Mouse (Mus musculus) ES-CJ7 (cell line): ENCODE data around the gene Rab3b.
A peak's percentile ranks its signal among the peaks of the same experiment; 100 is the strongest.

ENCODE experiments used
- DNase-seq: peaks from one replicate; pipeline ENCODE4 v3.0.0; 2011; ENCODE audit warnings: low read depth, low spot score

Rab3b gene

GRCm38 (mm10) chr4:108890876-108891275, 12.0 kb downstream of the Rab3b start:
- DNase-seq = no peak

- DNase-seq = peak; percentile 49
These were observed 21.6 kb downstream of the Rab3b start for GRCm38 (mm10) chr4:108900421-108900820.

- peak; percentile 89 for DNase-seq
These were observed 24.0 kb downstream of the Rab3b start for GRCm38 (mm10) chr4:108902886-108903285.

- DNase-seq = peak; percentile 65
These were observed 24.5 kb downstream of the Rab3b start for GRCm38 (mm10) chr4:108903346-108903745.

GRCm38 (mm10) chr4:108904076-108904475, 25.2 kb downstream of the Rab3b start:
- DNase-seq = no peak

- no peak for DNase-seq
These were observed 25.9 kb downstream of the Rab3b start for GRCm38 (mm10) chr4:108904790-108905189.

- no peak for DNase-seq
These were observed 27.0 kb downstream of the Rab3b start for GRCm38 (mm10) chr4:108905859-108906258.

- DNase-seq = no peak
These were observed 28.6 kb downstream of the Rab3b start for GRCm38 (mm10) chr4:108907475-108907874.

GRCm38 (mm10) chr4:108909872-108910425, 31.1 kb downstream of the Rab3b start:
- DNase-seq = no peak

- no peak for DNase-seq
These were observed 33.0 kb downstream of the Rab3b start for GRCm38 (mm10) chr4:108911866-108912265.

- no peak for DNase-seq
These were observed 34.3 kb downstream of the Rab3b start for GRCm38 (mm10) chr4:108913180-108913579.

GRCm38 (mm10) chr4:108914391-108914790, 35.5 kb downstream of the Rab3b start:
- DNase-seq = no peak

GRCm38 (mm10) chr4:108915101-108915500, 36.2 kb downstream of the Rab3b start:
- DNase-seq = no peak

GRCm38 (mm10) chr4:108917654-108918053, 38.8 kb downstream of the Rab3b start:
- no peak for DNase-seq

- peak; percentile 50 for DNase-seq
These were observed 49.1 kb downstream of the Rab3b start for GRCm38 (mm10) chr4:108927945-108928344.

GRCm38 (mm10) chr4:108933163-108933562, 54.3 kb downstream of the Rab3b start:
- no peak for DNase-seq

GRCm38 (mm10) chr4:108934856-108935255, 56.0 kb downstream of the Rab3b start:
- DNase-seq = no peak

GRCm38 (mm10) chr4:108937848-108938771, 59.2 kb downstream of the Rab3b start:
- DNase-seq = no peak

GRCm38 (mm10) chr4:108940681-108941473, 62.0 kb downstream of the Rab3b start:
- DNase-seq = no peak

GRCm38 (mm10) chr4:108942171-108942570, 63.3 kb downstream of the Rab3b start:
- no peak for DNase-seq

- no peak for DNase-seq
These were observed 64.3 kb downstream of the Rab3b start for GRCm38 (mm10) chr4:108942986-108943720.
